Mouse (Mus musculus): ENCODE measurements around the gene Il4ra. TPM values are rescaled to one million over a fixed set of nuclear protein-coding genes. Genes with fewer than 3 reads are reported as not detected.
A peak's percentile ranks its signal among the peaks of the same experiment; 100 is the strongest.

The Il4ra gene
- polyA plus RNA-seq, 1 experiment from 2014 or later = 3.5 TPM

GRCm38 (mm10) chr7:125542335-125543050 is 9.4 kb upstream of the Il4ra start:
- no peaks in the 10 kb centered on the region; the same call in 1 of the 2 replicates for H3K27me3 ChIP-seq (ENCODE audit: control insufficient read depth, insufficient read depth, low read length)
- H3K4me2 ChIP-seq = no peak overlapping the region
- H3K9me3 ChIP-seq (ENCODE audit: control insufficient read depth, low read length) = no peaks in the 10 kb centered on the region
- 33% methylated on average over 11 of the region's 11 CpGs for WGBS
- peak; percentile 90 for DNase-seq (ENCODE audit: low spot score, missing footprints)
- H3K27ac ChIP-seq (ENCODE audit: low read depth, low read length) = no peak overlapping the region
- no peaks in the 10 kb centered on the region for H3K36me3 ChIP-seq (ENCODE audit: control insufficient read depth, insufficient read depth, low read length)
- ATAC-seq (ENCODE audit: low FRiP score) = peak; percentile 86
- H3K4me1 ChIP-seq (ENCODE audit: control insufficient read depth, insufficient read depth, low read length) = peaks cover 2% of the 10 kb centered on the region; the same call in 1 of the 2 replicates
- H3K9ac ChIP-seq (ENCODE audit: low read length) = no peak overlapping the region
- H3K4me3 ChIP-seq (ENCODE audit: low read depth, low read length) = no peak overlapping the region

DNA sequence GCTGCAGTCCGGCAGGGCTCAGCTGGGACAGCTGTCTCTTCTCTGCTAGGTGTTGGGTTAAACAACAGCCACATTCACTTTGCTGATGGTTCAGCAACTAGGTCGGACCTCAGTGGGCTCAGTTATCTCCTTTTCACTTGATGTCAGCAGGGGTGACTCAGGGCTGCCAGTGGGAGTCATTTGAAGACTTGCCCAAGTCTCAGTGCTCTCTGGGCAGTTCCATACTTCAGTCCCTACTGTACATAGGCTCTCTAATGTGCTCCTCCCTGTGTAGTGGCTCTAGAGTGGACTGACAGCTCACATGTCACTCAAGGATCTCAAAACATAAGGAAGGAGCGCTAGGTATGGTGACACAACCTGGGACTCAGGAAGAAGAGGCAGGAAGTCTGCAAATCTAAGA is 8.4 kb upstream of the Il4ra start:
- DNase-seq (ENCODE audit: low spot score, missing footprints) (no peak), ATAC-seq (ENCODE audit: low FRiP score) (no peak)
- Histone ChIP-seq H3K27ac (ENCODE audit: low read depth, low read length) (no peak overlapping the region), H3K4me1 (ENCODE audit: control insufficient read depth, insufficient read depth, low read length) (peaks cover 2% of the 10 kb centered on the region; the same call in 1 of the 2 replicates), H3K4me3 (ENCODE audit: low read depth, low read length) (no peak overlapping the region), H3K9me3 (ENCODE audit: control insufficient read depth, low read length) (no peaks in the 10 kb centered on the region), H3K27me3 (ENCODE audit: control insufficient read depth, insufficient read depth, low read length) (no peaks in the 10 kb centered on the region; the same call in 1 of the 2 replicates), H3K9ac (ENCODE audit: low read length) (no peak overlapping the region), H3K36me3 (ENCODE audit: control insufficient read depth, insufficient read depth, low read length) (no peaks in the 10 kb centered on the region), H3K4me2 (no peak overlapping the region)
- 84% methylated on average over 3 of the region's 3 CpGs for WGBS

DNA sequence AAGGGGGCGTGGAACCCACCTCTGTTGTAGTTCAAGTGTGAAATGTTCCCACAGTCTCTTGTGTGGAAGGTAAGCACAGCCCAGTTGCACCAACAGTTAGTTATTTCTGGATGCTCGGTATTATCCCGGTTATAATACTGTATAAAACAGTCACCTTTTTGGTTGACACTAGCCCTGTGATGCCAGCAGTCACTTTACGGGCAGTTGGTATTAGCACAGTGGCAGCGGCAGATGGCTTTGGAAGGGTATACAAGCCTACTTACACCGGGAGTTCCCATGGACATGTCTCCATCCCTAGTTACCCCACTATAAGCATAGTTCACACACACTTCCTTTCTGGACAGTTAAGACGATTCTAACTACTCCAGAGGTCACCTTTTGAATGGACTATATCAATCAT is 6.6 kb upstream of the Il4ra start:
- no peak overlapping the region for H3K4me3 ChIP-seq (ENCODE audit: low read depth, low read length)
- H3K4me1 ChIP-seq (ENCODE audit: control insufficient read depth, insufficient read depth, low read length) = peaks cover 2% of the 10 kb centered on the region; the same call in 1 of the 2 replicates
- peak; percentile 67 for DNase-seq (ENCODE audit: low spot score, missing footprints)
- H3K9ac ChIP-seq (ENCODE audit: low read length) = no peak overlapping the region
- no peak for ATAC-seq (ENCODE audit: low FRiP score)
- no peaks in the 10 kb centered on the region; the same call in 1 of the 2 replicates for H3K27me3 ChIP-seq (ENCODE audit: control insufficient read depth, insufficient read depth, low read length)
- no peak overlapping the region for H3K4me2 ChIP-seq
- no peak overlapping the region for H3K27ac ChIP-seq (ENCODE audit: low read depth, low read length)
- no peaks in the 10 kb centered on the region for H3K36me3 ChIP-seq (ENCODE audit: control insufficient read depth, insufficient read depth, low read length)
- 91% methylated on average over 7 of the region's 7 CpGs for WGBS
- H3K9me3 ChIP-seq (ENCODE audit: control insufficient read depth, low read length) = no peaks in the 10 kb centered on the region

DNA sequence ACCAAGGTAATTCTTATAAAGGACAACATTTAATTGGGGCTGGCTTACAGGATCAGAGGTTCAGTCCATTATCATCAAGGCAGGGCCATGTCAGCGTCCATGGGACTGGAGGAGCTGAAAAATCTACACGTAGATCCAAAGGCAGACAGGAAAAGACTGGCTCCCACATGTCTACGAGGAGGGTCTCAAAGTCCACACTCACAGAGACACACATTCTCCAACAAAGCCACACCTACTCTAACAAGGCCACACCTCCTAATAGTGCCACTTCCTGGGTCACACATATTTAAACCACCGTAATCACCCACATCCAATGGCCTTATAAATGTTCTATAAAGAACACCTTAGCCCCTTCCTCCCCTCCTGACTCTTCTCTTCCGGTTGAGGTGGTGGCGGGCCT is 5.2 kb upstream of the Il4ra start:
- Histone ChIP-seq H3K27me3 (ENCODE audit: control insufficient read depth, insufficient read depth, low read length) (peaks cover 8% of the 10 kb centered on the region), H3K9ac (ENCODE audit: low read length) (no peak overlapping the region), H3K27ac (ENCODE audit: low read depth, low read length) (no peak overlapping the region), H3K9me3 (ENCODE audit: control insufficient read depth, low read length) (no peaks in the 10 kb centered on the region), H3K4me3 (ENCODE audit: low read depth, low read length) (no peak overlapping the region), H3K36me3 (ENCODE audit: control insufficient read depth, insufficient read depth, low read length) (no peaks in the 10 kb centered on the region), H3K4me1 (ENCODE audit: control insufficient read depth, insufficient read depth, low read length) (peaks cover 6% of the 10 kb centered on the region), H3K4me2 (no peak overlapping the region)
- WGBS = 86% methylated on average over 6 of the region's 6 CpGs
- peak; percentile 39 for DNase-seq (ENCODE audit: low spot score, missing footprints)
- no peak for ATAC-seq (ENCODE audit: low FRiP score)

DNA sequence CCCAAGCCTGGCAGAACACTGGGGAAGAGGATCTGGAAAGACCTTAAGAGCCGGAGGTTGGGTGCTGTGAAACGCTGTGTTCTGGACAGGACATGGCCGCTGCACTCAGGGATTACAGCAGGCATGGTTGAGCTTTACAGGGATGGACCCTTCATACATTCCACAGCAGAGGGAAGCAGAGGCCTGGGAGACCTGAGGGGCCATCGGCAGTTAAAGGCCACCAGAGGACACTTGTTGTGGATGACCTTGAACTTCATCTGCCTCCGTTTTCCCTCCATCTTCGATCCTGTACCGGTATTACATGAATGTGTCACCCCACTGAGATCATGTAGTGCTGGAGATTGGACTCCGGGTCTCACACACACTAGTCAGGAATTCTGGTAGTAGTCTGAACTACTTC is 2.0 kb upstream of the Il4ra start:
- Histone ChIP-seq H3K4me2 (no peak overlapping the region), H3K9me3 (ENCODE audit: control insufficient read depth, low read length) (no peaks in the 10 kb centered on the region), H3K4me1 (ENCODE audit: control insufficient read depth, insufficient read depth, low read length) (peaks cover 12% of the 10 kb centered on the region), H3K27me3 (ENCODE audit: control insufficient read depth, insufficient read depth, low read length) (peaks cover 16% of the 10 kb centered on the region), H3K9ac (ENCODE audit: low read length) (no peak overlapping the region), H3K36me3 (ENCODE audit: control insufficient read depth, insufficient read depth, low read length) (no peaks in the 10 kb centered on the region), H3K27ac (ENCODE audit: low read depth, low read length) (no peak overlapping the region), H3K4me3 (ENCODE audit: low read depth, low read length) (no peak overlapping the region)
- 77% methylated on average over 8 of the region's 8 CpGs for WGBS
- DNase-seq (ENCODE audit: low spot score, missing footprints) (no peak), ATAC-seq (ENCODE audit: low FRiP score) (no peak)

GRCm38 (mm10) chr7:125550881-125551381 is 989 bp upstream of the Il4ra start:
- Histone ChIP-seq H3K27ac (ENCODE audit: low read depth, low read length) (no peak overlapping the region), H3K9me3 (ENCODE audit: control insufficient read depth, low read length) (no peaks in the 10 kb centered on the region), H3K4me3 (ENCODE audit: low read depth, low read length) (no peak overlapping the region), H3K4me2 (no peak overlapping the region), H3K9ac (ENCODE audit: low read length) (no peak overlapping the region), H3K4me1 (ENCODE audit: control insufficient read depth, insufficient read depth, low read length) (peaks cover 12% of the 10 kb centered on the region), H3K27me3 (ENCODE audit: control insufficient read depth, insufficient read depth, low read length) (peaks cover 16% of the 10 kb centered on the region), H3K36me3 (ENCODE audit: control insufficient read depth, insufficient read depth, low read length) (no peaks in the 10 kb centered on the region)
- WGBS = 73% methylated on average over 6 of the region's 6 CpGs
- no peak for ATAC-seq (ENCODE audit: low FRiP score)
- DNase-seq (ENCODE audit: low spot score, missing footprints) = no peak

GRCm38 (mm10) chr7:125552851-125553555 is 1.1 kb downstream of the Il4ra start:
- H3K27ac ChIP-seq (ENCODE audit: low read depth, low read length) = no peak overlapping the region
- peak overlapping the region; percentile 51 for H3K4me3 ChIP-seq (ENCODE audit: low read depth, low read length)
- no peaks in the 10 kb centered on the region for H3K9me3 ChIP-seq (ENCODE audit: control insufficient read depth, low read length)
- ATAC-seq (ENCODE audit: low FRiP score) (no peak), DNase-seq (ENCODE audit: low spot score, missing footprints) (no peak)
- H3K36me3 ChIP-seq (ENCODE audit: control insufficient read depth, insufficient read depth, low read length) = no peaks in the 10 kb centered on the region
- H3K4me1 ChIP-seq (ENCODE audit: control insufficient read depth, insufficient read depth, low read length) = peaks cover 12% of the 10 kb centered on the region
- H3K4me2 ChIP-seq = peak overlapping the region; percentile 74
- 79% methylated on average over 11 of the region's 11 CpGs for WGBS
- H3K27me3 ChIP-seq (ENCODE audit: control insufficient read depth, insufficient read depth, low read length) = peaks cover 16% of the 10 kb centered on the region
- H3K9ac ChIP-seq (ENCODE audit: low read length) = 0 out of 2 replicates have a peak overlapping the region, but pooled peaks have one; percentile 63

DNA sequence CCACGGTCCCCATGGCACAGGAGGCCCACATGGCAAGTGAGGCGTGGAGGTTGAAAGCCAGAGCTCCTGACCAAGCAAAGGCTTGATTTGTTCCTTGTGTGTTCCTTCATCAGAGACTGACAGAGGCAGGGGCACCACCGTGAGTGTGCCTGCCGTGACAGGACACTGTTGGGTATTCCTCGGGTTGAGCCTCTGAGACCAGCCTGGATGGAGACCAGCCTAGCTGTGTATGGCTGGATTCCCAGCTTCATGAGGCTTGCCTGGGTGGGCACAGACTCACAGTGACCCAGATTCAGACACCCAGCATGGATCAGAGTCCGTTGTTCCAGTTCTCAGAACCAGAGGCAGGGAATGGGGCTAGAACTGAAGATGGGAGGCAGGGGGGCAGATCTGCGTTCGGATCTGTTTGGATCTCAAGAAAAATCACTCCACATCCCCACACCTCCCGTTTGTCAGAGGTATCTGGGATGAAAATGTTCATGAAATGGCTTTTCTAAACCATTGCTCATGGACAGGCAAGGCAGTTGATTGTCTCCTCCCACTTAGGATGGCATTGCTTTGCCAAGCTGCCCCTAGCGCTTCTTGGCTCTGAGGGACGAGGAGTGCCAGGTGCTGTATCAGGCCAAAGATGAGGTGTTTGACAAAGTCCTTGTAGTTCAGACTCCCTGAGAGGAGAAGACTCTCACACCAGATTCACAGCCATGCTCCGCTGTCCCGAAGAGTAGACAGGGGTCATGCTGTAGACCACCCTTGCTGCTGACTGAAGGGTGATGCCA is 1.9 kb downstream of the Il4ra start:
- no peaks in the 10 kb centered on the region for H3K36me3 ChIP-seq (ENCODE audit: control insufficient read depth, insufficient read depth, low read length)
- H3K4me3 ChIP-seq (ENCODE audit: low read depth, low read length) = no peak overlapping the region
- H3K27ac ChIP-seq (ENCODE audit: low read depth, low read length) = no peak overlapping the region
- H3K27me3 ChIP-seq (ENCODE audit: control insufficient read depth, insufficient read depth, low read length) = peaks cover 16% of the 10 kb centered on the region
- 88% methylated on average over 13 of the region's 13 CpGs for WGBS
- peaks cover 12% of the 10 kb centered on the region for H3K4me1 ChIP-seq (ENCODE audit: control insufficient read depth, insufficient read depth, low read length)
- DNase-seq (ENCODE audit: low spot score, missing footprints) (no peak), ATAC-seq (ENCODE audit: low FRiP score) (no peak)
- no peak overlapping the region for H3K4me2 ChIP-seq
- no peak overlapping the region for H3K9ac ChIP-seq (ENCODE audit: low read length)
- no peaks in the 10 kb centered on the region for H3K9me3 ChIP-seq (ENCODE audit: control insufficient read depth, low read length)

All from midbrain, embryonic 11.5 days (tissue).